Mouse (Mus musculus) kidney, adult 8-10 months (tissue): Measurements from ENCODE around the gene Igfbp5.
A peak's percentile ranks its signal among the peaks of the same experiment; 100 is the strongest.

ENCODE experiments used
- DNase-seq, 2 experiments: peaks; one replicate each; pipeline ENCODE4 v3.0.0; 2022

The Igfbp5 gene

DNA sequence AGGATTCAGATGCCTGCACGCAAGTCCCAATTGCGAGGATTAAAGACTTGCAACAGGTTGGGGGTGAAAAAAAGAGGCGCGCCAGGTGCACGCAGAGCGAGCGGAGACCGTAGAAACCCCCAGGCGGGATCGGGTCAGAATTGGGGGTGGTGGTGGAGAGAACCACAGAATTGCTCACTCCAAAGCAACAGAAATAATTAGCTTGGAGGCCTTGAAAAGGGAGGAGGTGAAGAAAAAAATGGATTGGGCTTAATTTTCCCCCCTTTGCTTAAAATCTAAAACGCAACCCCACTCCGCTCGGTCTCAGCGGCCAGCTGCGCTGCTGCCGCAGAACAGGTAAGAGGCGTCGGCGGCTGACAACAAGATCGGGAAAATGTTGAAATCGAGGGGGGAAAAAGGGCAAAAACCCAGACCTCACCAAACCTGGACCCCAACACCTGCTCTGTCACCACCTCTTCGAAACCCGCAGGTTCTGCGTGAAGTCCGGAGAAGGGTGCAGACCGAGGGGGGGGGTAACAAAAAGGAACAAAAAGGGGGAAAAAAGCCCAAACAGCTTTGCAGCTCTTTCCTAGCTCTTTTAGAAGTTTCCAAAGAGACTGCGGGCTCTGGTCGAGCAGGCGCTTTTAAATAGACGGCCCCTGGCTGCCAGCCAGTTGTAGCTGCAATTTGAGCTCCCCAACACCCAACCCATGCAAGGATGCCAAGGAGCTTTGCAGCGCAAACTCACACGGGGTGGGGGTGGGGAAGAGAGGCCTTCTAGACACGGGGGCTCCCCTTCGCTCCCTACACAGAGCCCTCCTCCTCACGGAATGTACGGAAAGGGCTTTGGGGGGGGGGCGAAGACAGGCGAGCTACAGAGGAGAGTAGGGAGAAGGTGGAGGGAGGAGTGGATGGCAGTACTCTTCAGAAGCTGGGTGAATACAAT, at the start of gene Igfbp5:
Igfbp5 (minus strand) TSS at position 598 of the 925 bp plus-strand sequence.
- peak; percentile 76 to 89 for DNase-seq

DNA sequence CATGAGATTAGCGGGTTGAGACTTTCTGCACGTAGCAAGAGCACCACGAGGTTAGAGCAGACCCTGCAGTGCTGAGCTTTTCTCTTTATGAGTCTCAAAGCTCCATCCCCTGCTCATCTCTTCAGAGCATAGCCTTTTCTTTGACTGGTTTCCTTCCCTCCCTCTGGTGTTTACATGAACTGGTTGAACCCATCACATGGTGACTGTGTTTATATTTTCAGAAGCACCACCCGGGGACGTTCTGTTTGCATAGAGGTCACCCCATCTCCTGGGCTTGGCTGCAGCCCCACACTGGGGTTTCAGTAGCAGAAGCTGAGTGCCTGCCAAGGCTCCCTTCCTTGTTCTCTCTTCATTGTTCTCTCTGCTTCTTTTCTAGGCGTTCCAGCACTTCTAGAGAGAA, 40.1 kb upstream of the Igfbp5 start:
- peak; percentile 32 to 54 for DNase-seq

DNA sequence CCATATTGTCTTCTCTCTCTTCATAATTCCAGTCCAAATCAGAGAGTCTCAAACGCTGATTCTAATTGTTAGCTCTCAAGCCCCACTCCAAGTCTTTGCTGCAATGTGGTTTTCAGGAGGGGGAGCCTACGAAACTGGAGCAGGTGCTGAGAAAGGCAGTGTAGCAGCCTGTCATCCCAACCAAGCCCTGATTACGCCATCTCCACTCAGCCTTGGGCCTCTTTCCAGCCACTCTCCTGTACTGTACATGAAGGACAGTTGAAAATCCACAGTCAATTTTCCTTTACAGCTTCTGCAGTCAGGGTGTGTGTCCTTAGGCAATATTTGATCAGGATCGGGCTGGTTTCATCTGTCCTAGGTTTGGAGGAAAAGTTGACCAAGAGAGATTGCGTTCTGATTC, 38.4 kb upstream of the Igfbp5 start:
- no peak for DNase-seq

DNA sequence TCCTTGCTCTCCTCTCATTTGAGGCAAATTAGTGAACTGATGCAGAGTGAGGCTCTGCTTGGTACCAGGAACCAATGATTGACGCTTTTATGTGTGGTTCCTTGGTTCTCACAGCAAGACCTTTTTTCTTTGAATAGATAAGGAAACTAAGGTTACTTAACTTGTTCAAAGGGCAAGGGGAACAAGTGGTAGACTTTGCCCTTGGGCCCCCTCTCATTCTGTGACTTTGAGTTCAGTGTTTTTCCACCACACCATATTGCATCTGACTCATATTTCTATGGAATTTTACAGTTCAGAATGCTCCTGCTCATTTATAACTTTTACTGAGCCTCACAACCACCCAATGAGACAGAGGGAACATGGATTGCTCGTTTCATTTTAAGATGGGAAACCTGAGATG, 21.1 kb upstream of the Igfbp5 start:
- no peak for DNase-seq

DNA sequence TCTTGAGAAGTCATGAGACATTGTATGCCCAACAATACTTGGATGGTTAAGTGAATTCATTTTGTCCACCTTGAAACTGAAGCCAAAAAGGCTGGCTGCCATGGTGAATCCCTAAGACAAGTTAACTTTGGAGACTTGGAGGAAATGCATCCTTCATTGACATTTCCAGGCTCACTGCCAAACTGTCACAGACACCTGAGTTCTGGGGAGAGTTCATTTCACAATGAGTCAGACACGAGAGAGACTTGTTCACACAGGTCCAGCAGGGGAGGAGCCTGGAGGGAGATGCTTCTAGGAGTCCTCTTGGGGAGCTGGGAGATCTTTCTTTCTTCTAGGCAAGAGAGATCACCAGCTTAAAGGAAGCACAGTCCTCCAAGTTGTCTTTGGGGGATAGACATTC, 13.2 kb upstream of the Igfbp5 start:
- DNase-seq, result peak in 1 of 2 experiments; percentile 15

DNA sequence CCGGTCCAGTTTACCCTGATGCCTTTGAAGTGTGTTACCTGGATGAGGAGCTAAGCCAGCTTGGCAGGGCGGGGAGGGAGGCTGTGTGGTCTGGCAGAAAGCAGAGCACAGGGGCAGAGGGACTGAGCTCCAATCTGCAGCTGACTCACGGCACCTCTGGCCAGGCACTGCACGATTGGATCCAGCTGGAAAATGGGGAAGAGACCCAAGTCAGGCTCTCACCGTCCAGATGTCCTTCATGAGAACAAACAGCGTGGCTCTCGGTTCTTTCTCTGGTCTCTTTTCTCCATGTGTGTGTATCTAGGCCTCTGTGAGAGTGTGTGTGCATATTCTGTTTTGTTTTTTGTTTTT, 11.1 kb upstream of the Igfbp5 start:
- DNase-seq, result no peak

DNA sequence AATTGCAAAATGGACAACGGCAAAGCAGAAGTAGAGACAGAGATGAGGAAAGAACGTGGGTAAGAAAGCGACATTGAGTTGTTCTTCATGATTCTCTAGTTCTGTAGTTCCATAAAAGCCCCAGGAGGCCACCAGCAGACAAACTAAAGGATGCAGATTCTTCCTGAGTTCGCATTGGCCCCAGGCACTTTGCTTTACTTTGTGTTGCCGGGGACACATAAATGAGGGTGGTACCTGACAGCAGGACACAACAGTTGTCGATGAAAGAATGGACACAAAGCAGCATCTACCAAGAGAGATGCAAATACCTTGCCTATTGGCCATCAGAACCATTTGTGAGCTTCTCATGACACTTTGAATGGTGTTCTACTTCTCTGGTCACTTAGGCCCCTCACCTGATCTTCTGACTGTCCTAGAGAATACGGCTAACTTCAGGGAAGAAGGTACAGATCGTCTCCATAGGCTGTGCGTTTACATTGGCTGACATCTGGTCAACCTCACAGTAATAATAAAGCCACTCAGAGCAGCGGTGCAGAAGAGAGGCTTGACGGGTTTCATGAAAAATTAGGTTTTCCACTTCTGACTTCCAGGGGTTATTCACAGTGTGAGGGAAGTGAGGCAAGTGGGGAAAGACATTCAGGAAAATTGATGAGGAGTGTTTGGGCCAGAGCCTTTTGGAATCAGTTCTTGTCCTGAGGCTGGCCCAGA, 10.6 kb upstream of the Igfbp5 start:
- no peak for DNase-seq

DNA sequence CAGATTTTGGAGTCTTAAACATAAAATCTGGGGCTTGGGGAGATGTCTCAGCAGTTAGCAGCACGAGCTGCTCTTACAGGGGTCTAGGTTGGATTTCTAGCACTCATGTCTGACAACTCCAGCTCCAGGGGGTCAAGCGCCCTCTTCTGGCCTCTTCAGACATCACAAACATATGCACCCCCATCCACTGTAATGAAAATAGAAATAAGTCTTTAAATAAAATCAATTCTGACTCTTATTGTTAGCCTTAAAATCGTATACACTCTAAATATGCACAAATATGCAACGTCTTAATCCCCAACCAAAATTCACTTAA, 4.6 kb upstream of the Igfbp5 start:
- no peak for DNase-seq

DNA sequence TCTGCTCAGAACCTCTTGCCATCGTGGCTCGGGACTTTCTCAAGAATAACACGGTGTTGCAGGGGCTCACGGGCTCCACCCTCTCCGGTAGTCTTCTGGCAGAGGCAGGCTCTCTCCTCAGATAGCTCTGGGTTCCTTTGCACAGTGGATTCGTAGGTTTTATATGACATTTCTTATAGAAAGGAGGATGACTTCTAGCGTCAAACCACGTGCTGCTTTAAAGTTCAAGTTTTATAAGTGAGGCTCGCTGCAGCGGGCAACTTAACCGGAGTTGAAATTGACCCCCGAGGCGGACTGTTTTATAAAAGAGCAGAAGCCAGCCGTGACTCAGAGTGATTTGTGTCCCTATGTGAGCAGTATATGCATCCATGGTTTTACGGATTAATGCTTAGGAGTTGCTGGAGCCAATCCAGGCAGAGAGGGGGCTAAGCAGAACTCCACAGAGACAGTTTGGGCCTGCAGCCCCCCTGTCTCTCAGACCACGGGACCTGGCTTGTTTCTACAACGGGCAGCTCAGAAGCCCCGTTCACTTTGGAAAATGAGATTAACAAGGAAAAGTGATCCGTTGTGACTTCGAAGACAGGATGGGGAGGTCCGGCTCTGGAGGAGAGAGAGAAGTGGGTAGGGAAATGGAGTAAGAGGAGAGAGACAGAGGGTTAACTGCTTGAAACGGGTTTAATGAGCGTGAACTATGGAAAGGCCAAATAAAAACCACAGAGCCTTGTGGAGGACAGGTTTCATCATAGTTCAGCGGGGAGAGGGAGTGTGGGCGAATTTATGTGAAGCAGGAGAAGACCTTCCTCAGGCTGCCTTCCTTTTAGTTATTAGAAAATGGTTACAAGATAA, 4.0 kb upstream of the Igfbp5 start:
- DNase-seq, result no peak

DNA sequence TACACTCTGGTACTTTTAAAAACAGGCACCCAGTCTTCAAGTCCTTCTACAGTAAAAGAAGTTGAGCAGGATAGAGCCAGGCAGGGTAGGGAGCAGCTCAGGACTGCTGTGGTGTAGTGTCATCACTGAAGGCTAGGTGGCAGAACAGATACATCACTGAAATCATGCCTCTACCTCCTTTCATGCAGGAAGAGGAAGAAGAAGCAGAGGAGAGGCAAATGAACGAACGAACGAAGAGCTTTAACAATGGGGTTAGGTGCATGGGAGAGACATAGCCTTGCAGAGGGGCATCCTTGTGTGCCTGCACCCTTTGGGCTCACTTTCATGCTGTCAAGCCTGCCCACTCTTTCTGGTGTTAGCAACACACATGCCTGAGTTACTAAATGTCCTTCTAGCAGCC, 3.2 kb upstream of the Igfbp5 start:
- peak; percentile 67 to 69 for DNase-seq

DNA sequence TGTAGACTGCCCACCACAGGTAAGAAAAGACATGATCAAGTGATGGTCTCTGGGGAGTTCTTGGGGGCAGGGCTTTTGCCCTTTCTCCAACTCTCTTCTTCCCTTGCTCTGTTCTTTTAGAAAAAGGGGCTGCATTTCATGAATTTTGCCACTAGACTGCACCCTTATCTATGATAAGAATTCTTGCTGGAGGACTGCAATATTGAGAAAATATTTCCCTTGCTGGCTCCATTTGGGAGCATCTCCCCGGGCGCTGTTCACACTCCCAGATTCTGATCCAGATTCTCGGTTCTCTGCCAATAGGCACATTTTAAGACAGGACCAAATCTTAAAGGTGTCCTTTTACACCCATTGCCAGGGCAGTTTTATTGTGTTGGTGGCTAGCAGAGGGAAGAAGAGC, 1.4 kb upstream of the Igfbp5 start:
- DNase-seq, result no peak

DNA sequence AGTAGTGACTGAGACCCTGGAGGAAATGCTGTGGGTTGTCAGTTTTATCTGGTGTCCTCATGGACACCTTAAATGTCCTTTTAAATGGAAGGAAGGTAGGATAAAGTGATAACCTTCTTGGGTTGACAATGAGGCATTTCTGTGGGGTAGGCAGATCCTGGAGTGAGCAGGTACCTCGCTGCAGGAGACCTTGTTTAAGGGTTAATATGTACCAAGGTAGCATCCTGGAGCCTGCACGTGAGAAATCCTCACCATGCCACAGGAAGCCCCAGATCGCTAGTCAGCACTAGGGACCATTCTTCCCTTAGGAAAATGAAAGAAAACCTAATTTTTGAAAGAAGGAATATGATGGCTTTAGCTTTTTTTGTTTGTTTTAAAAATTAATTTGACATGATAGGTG, 1.0 kb upstream of the Igfbp5 start:
- DNase-seq, result peak in 1 of 2 experiments; percentile 54

DNA sequence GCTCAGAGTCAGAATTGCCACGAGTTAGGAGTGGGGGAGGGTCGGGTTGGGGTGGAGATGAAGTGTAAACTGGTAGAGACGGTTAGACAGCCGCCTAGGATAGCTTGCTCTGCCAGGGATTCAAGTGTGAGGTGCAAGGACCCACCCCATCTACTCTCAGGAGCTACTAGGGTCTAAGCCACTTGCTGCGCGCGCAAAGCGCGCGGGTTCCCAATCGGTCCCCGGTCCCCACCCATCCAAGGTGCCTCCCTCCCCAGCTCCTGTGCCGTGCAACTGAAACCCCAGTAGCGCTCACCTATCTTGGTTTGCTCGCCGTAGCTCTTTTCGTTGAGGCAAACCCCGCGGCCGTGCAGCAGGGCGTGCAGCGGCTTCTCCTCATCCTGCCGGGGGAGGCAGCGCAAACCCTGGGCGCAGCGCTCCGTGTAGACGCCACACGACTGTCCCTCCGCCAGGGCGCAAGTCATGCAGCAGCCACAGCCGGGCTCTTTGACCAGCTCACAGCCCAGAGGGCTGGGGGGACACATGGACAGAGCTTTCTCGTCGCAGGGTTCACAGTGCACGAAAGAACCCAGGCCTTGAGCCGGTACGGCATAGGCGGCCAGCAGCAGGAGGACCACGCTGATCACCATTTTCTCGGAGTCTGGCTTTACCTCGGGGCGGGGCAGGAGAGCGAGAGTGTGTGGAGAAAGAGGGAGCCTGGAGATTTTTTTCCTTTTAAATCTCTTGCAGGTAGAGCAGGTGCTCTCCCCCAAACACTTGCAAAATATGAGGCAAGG, 985 bp downstream of the Igfbp5 start:
- peak in 1 of 2 experiments; percentile 60 for DNase-seq

DNA sequence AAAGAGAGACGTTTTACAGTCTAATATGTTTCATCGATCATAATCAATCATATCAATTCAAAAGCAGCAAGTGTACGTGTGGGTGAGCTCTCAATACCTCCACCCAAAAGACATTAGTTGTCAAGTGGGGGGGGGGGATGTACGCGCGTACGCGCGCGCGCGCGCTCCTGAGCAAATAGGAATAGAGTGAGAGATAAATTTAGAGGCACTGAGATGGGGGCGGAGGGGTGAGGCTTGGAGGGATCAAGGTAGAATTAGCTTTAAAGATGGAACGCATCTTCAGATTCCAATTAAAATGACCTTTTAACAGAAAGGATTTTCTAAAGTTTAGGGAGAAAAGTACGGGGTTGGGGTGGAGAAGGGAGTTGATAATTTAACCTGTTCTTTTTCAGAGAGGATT, 1.6 kb downstream of the Igfbp5 start:
- no peak for DNase-seq

DNA sequence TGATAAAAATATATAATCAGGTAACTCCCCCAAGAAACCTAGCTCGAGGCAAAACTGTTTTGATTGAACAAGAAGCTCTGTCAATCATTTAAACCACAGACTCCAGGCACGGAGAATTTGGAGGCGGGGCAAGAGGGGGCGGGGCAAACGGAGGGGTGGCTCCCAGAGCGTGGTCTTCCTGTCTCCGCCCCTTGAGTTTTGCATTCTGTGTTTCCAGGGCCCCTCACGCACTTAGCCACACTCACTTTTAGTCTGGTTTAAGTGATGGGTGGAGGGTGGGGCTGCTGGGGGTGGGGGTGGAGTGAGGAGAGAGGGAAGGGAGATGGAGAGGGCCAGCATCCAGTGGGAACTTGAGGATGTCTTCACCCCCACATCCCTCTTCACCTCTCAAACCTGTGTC, 2.2 kb downstream of the Igfbp5 start:
- DNase-seq, result peak; percentile 82 to 86

DNA sequence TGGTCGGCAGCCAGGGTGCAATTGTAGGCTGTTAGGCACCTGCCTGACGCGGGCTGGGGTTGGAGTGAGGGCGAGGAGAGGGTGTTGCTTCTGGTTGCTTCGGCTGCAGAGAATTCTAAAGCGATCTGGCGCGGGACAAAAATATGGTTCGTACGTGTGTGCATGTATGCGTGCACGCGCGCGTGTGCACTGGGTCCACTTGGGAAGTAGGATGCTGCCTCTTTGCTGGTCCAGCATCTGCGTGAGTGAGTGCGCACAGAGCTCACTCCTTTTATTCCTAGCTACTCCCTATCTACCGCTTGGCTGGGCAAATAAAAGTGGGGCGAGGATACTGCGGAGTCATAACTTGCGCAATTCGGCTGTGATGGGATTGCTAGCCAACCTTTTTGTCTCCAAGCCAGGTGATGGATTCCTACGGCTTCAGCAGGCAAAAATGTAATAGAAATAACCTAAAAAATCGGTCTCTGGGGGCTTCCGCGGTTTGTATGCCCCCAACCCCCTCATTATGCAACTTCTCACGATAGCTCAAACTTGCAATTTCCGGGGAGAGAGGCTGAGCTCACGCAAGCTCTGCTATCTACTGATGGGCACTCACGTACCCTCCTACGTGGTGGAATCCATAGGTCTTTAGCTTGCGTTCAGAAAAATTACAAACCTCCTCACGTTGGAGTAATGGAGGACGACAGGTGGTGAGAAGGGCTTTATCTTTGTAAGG, 2.8 kb downstream of the Igfbp5 start:
- peak in 1 of 2 experiments; percentile 35 for DNase-seq

DNA sequence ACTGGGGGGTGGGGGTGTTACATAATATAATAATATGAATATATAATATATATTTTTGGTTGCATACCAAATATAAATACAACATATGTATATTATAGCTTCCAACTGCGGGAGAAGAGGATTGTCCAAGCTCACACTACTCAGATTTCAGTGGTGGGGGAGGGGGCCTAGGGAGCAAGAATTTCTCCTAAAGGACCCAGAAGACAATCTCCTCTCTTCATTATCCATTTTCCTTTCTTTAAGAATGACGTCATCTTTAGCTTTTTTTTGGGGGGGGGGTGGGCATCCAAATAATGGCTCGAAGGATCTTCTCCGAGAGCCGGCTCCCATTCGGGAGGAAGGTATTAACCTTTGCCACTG, 3.4 kb downstream of the Igfbp5 start:
- no peak for DNase-seq

DNA sequence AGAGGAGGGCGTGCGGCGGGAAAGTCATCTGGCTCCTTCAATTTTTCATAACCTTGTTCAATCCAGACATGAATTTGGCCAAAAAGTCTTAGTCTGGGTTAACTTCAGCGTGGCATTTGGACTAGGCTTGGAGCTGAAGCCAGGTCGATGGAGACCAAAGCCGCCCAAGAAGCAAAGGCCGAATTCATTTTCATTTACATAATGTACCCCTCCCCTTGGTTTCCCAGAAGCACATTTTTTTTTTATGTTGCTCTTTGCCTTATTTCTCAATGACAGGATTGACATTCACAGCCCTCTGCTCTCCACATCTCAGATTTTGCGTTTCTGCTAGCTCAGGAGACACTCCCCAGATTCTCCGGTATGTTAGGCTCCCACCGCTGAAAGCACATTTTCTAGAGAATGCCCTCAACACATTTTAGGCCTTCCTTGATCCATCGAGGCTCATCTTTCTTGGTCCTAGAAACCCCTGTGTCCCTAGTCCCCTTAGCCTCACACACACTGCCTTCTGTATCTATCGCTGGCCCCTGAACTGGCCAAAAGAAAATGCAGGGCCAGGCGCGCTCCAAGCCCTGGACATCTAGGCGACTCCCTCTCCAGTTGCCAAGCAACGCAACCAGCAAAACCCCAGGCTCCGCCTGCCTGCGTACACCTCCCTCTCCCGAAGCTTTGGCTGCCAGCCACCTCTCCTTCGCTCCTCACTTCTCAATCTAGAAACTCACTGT, 3.9 kb downstream of the Igfbp5 start:
- peak; percentile 92 to 94 for DNase-seq

DNA sequence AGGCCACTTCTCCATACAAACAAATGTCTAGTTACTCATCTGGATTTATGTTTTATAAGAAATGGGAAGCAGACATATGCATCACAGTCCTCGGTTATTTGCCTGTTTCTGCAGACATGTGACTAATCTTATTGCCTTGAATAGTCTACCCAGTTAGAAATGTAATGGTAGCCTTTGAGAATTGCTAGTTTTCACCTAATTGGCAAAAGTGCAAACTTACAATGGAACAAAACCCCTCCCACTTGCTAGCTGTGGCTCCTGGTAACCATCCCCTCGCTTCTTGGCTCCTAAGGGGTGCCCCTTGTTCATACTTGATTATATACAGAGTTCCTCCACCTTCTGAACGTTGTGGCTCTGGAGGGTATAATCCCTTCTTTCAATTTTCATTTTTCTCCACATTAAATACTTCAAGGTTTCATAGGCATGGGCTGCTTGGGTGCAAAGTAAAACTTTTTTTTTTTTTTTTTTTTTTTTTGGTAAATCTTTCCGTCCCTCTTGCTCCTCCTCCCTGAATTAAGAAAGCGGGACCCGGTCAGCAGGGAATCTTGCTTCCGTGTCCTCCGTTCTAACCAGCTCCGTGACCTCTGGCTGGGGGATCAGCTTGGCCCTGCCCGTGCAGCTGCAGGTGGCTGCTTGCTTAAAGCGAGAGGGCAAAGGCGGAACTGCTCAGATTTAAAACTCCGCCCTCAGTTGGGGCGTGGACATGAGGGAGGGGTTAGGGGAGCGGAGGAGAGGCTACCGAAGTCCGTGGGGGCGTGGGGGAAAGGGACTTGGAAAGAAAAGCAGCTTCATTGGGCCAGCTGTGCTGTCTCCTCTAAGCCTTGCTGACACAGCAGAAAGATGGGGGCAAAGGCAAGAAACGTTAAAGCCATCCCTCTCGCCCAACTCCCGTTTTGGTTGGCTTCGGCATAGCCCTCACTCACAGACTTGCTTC, 4.7 kb downstream of the Igfbp5 start:
- peak; percentile 93 to 95 for DNase-seq

DNA sequence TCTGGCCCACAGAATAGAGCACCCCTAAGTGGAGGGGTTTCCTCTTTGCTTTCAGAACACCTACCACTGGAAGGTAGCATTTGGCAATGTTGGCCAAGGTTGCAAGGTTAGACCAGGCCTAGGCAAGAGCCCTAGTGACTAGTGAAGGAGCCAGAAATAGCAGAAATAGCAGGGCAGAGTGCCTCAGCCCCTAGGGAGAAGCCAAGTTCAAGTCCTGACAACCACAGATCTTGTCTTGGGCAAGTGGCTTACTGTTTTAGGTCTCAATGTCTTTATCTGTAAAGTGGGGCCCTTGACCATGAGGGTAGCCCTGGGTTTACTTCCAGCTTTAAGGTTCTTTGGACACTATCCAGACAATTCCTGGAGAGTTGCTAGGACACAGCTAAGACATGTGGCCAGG, 5.4 kb downstream of the Igfbp5 start:
- no peak for DNase-seq
